Mouse (Mus musculus) C2C12 (cell line): ENCODE measurements around the gene Ehd2.

ENCODE experiments used
- CTCF ChIP-seq: IDR thresholded peaks from one replicate; pipeline ENCODE4 v1.5.1; 2011; ENCODE audit not compliant: control insufficient read depth, insufficient read depth, insufficient read length
- MAX ChIP-seq: IDR thresholded peaks from one replicate; pipeline ENCODE4 v1.6.1; 2011; ENCODE audit warnings: mild to moderate bottlenecking, control low read depth
- MYOD1 ChIP-seq: IDR thresholded peaks from one replicate; pipeline ENCODE4 v1.6.1; 2011; ENCODE audit warnings: low read depth; ENCODE audit not compliant: control insufficient read depth, insufficient read length
- MYOG ChIP-seq: IDR thresholded peaks from one replicate; pipeline ENCODE4 v1.6.1; 2011; ENCODE audit not compliant: control insufficient read depth, insufficient read length; ENCODE audit errors: extremely low read depth

DNA sequence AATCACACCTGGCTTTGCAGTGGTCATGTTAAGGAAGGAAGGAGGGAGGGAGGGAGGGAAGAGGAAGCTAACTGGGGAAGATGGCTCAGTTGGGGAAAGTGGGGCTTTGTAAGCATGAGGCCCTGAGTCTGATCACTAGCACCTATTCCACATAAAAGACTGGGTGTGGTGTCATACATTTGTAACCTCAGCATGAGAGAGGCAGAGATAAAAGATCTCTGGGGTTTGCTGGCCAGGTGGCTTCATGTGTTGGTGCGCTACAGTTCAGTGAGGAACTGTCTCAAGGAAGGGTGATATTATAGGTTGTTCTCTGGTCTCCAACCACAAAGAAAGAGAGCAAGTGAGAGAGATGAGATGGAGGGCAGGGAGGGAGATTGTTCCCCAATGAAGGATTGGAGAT lies 34.3 kb upstream of the Ehd2 start:
- TF ChIP-seq CTCF = no peak
- no peak for TF ChIP-seq MYOD1
- no peak for TF ChIP-seq MYOG
- no peak for TF ChIP-seq MAX
